Mouse (Mus musculus): ENCODE measurements around the gene Shc3.

DNA sequence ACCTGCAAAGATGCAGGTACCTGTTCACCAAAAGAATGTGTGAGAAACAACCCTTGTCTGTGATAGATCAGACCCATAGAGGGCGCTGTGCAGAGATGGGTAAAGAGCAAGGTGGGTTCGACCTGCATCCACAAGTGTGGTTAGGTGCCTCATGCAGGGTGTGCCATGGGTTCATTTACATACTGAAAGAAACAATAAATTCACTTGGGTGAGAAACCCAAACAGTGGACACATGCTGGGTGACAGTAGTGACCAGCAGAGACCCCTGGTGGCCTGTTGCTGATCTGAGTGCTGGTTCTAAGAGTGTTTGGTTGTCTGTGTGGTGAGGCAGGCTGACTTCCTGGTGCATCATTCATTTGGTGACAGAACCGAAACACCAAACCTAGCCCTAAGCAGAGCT, 155.8 kb downstream of the Shc3 start:
- TF ChIP-seq CTCF (IDR thresholded peaks at IDR 0.05; ENCODE audit: low read depth, low read length) = peak; percentile 64
- TF ChIP-seq EP300 (IDR thresholded peaks at IDR 0.05; ENCODE audit: insufficient read depth, low read depth, low read length) = no peak

Data from ES-Bruce4 (cell line).